Mouse (Mus musculus) CH12.LX (cell line): ENCODE data around the gene Rpl12. TPM values are rescaled to one million over a fixed set of nuclear protein-coding genes. Genes with fewer than 3 reads are reported as not detected.
"Not testable (repeated sequence)": the region's sequence is repeated elsewhere in the genome, so short reads cannot be mapped to it uniquely, and the experiment has no call there.

Source experiments
- DNase-seq: peaks from one replicate; pipeline ENCODE4 v3.0.0-alpha.2; 2013; ENCODE audit errors: extremely low read depth
- H3K27ac ChIP-seq: 2 replicates; pipeline ENCODE4 v1.5.1; 2012; ENCODE audit warnings: low read depth, mild to moderate bottlenecking, control low read depth, moderate library complexity; ENCODE audit not compliant: insufficient read depth
- H3K27me3 ChIP-seq: replicated peaks from 2 replicates; pipeline ENCODE3; 2012; ENCODE audit warnings: inconsistent platforms
- H3K36me3 ChIP-seq, 2 experiments: replicated peaks in 1 of 2; 2 replicates each; pipeline versions ENCODE3 to v1.6.1; 2012; ENCODE audit warnings: inconsistent platforms in 1 of 2, low read length in 1 of 2, mild to moderate bottlenecking in 1 of 2, mixed read lengths in 1 of 2, moderate library complexity in 1 of 2; ENCODE audit not compliant: control insufficient read depth in 1 of 2, insufficient read depth in 1 of 2
- H3K4me1 ChIP-seq, 2 experiments: 2 replicates each; pipeline ENCODE4 v1.6.1; 2012; ENCODE audit warnings: inconsistent platforms in 1 of 2, moderate library complexity in 1 of 2; ENCODE audit not compliant: insufficient read depth in 2 of 2, control insufficient read depth in 1 of 2
- H3K4me2 ChIP-seq: 2 replicates; pipeline ENCODE4 v1.6.1; 2012; ENCODE audit warnings: low read depth, mild to moderate bottlenecking, control low read depth; ENCODE audit not compliant: poor library complexity, insufficient read depth, severe bottlenecking
- H3K4me3 ChIP-seq, 3 experiments: fragments of 150-350 bp in 1 of 3; sonication (generic) in 1 of 3; replicated peaks in 1 of 3; 2 replicates each; pipeline versions ENCODE3 to v1.5.1; 2011 to 2012; ENCODE audit warnings: low read depth in 2 of 3, low read length in 2 of 3, mild to moderate bottlenecking in 2 of 3, moderate library complexity in 2 of 3, control low read depth in 1 of 3, improper control_type of control experiment in 1 of 3, inconsistent platforms in 1 of 3, mixed read lengths in 1 of 3; ENCODE audit not compliant: poor library complexity in 1 of 3
- H3K79me2 ChIP-seq: replicated peaks from 2 replicates; pipeline ENCODE4 v1.6.1; 2012; ENCODE audit warnings: mild to moderate bottlenecking, moderate library complexity; ENCODE audit not compliant: control insufficient read depth, poor library complexity, insufficient read depth, severe bottlenecking; ENCODE audit errors: extremely low read depth
- H3K9ac ChIP-seq: 2 replicates; pipeline ENCODE4 v1.6.1; 2012; ENCODE audit warnings: low read depth, mild to moderate bottlenecking, control low read depth, moderate library complexity; ENCODE audit not compliant: insufficient read depth
- H3K9me3 ChIP-seq: replicated peaks from 2 replicates; pipeline ENCODE3; 2012; ENCODE audit warnings: low read length, inconsistent platforms, mixed read lengths
- CHD1 ChIP-seq: IDR thresholded peaks from 2 replicates; pipeline ENCODE4 v1.6.1; 2012; ENCODE audit warnings: low read depth, low read length, improper control_type of control experiment, inconsistent platforms
- CTCF ChIP-seq, 2 experiments: IDR thresholded peaks in 1 of 2; conservative IDR thresholded peaks in 1 of 2; 2 replicates each; pipeline ENCODE4 v1.5.1; 2011 to 2012; ENCODE audit warnings: low read depth in 2 of 2, low read length in 2 of 2, improper control_type of control experiment in 1 of 2, inconsistent platforms in 1 of 2, mild to moderate bottlenecking in 1 of 2, moderate library complexity in 1 of 2
- EP300 ChIP-seq: IDR thresholded peaks from 2 replicates; pipeline ENCODE4 v1.6.1; 2011; ENCODE audit warnings: low read length, improper control_type of control experiment
- HCFC1 ChIP-seq: IDR thresholded peaks from 2 replicates; pipeline ENCODE4 v1.6.1; 2012; ENCODE audit warnings: low read depth, mild to moderate bottlenecking, inconsistent platforms, low read length, improper control_type of control experiment
- IRF4 ChIP-seq: IDR thresholded peaks from 2 replicates; pipeline ENCODE4 v1.6.1; 2014; ENCODE audit warnings: low read depth, mild to moderate bottlenecking, inconsistent platforms, low read length, improper control_type of control experiment
- JUND ChIP-seq: conservative IDR thresholded peaks from 2 replicates; pipeline ENCODE4 v1.6.1; 2011; ENCODE audit warnings: low read depth, low read length, improper control_type of control experiment
- KAT2A ChIP-seq: IDR thresholded peaks from 2 replicates; pipeline ENCODE4 v1.6.1; 2012; ENCODE audit warnings: low read length, improper control_type of control experiment, inconsistent platforms; ENCODE audit not compliant: insufficient replicate concordance
- MAFK ChIP-seq: IDR thresholded peaks from 2 replicates; pipeline ENCODE4 v1.6.1; 2011; ENCODE audit warnings: low read length, improper control_type of control experiment; ENCODE audit not compliant: insufficient replicate concordance
- MAX ChIP-seq: IDR thresholded peaks from 2 replicates; pipeline ENCODE4 v1.6.1; 2011; ENCODE audit warnings: low read length, improper control_type of control experiment
- MAZ ChIP-seq: IDR thresholded peaks from 2 replicates; pipeline ENCODE4 v1.6.1; 2012; ENCODE audit warnings: low read depth, mild to moderate bottlenecking, inconsistent platforms, low read length, improper control_type of control experiment, moderate library complexity
- MEF2A ChIP-seq: IDR thresholded peaks from 2 replicates; pipeline ENCODE4 v1.6.1; 2014; ENCODE audit warnings: low read depth, mild to moderate bottlenecking, inconsistent platforms, low read length, improper control_type of control experiment, borderline replicate concordance
- MYC ChIP-seq: IDR thresholded peaks from 2 replicates; pipeline ENCODE4 v1.6.1; 2011; ENCODE audit warnings: low read depth, mild to moderate bottlenecking, improper control_type of control experiment, low read length
- NRF1 ChIP-seq: IDR thresholded peaks from 2 replicates; pipeline ENCODE4 v1.6.1; 2014; ENCODE audit warnings: low read depth, mild to moderate bottlenecking, inconsistent platforms, low read length, improper control_type of control experiment, moderate library complexity
- PAX5 ChIP-seq: IDR thresholded peaks from 2 replicates; pipeline ENCODE4 v1.6.1; 2012; ENCODE audit warnings: low read length, inconsistent platforms, mixed read lengths
- POLR2AphosphoS2 ChIP-seq: IDR thresholded peaks from 2 replicates; pipeline ENCODE4 v1.6.1; 2011; ENCODE audit warnings: low read depth, low read length, improper control_type of control experiment
- RAD21 ChIP-seq: IDR thresholded peaks from 2 replicates; pipeline ENCODE4 v1.6.1; 2011; ENCODE audit warnings: low read depth, mild to moderate bottlenecking, low read length, improper control_type of control experiment, moderate library complexity
- RCOR1 ChIP-seq: conservative IDR thresholded peaks from 2 replicates; pipeline ENCODE4 v1.6.1; 2012; ENCODE audit warnings: low read depth, mild to moderate bottlenecking, inconsistent platforms, low read length, improper control_type of control experiment
- SMC3 ChIP-seq: IDR thresholded peaks from 2 replicates; pipeline ENCODE4 v1.6.1; 2011; ENCODE audit warnings: low read depth, low read length, improper control_type of control experiment
- USF1 ChIP-seq: IDR thresholded peaks from 2 replicates; pipeline ENCODE4 v1.6.1; 2014; ENCODE audit warnings: low read depth, mild to moderate bottlenecking, inconsistent platforms, low read length, improper control_type of control experiment
- USF2 ChIP-seq: conservative IDR thresholded peaks from 2 replicates; pipeline ENCODE4 v1.6.1; 2011; ENCODE audit warnings: low read depth, low read length, improper control_type of control experiment
- ZC3H11A ChIP-seq: IDR thresholded peaks from 2 replicates; pipeline ENCODE4 v1.6.1; 2012; ENCODE audit warnings: low read depth, mild to moderate bottlenecking, inconsistent platforms, low read length, improper control_type of control experiment
- ZKSCAN1 ChIP-seq: IDR thresholded peaks from 2 replicates; pipeline ENCODE4 v1.6.1; 2012; ENCODE audit warnings: low read depth, inconsistent platforms, low read length, improper control_type of control experiment, borderline replicate concordance
- ZNF384 ChIP-seq: IDR thresholded peaks from 2 replicates; pipeline ENCODE4 v1.6.1; 2012; ENCODE audit warnings: low read depth, low read length, improper control_type of control experiment, inconsistent platforms
- dilution Hi-C: fragments of 300-500 bp; cut with MboI; formaldehyde crosslinking; loops from 2 replicates; pipeline ENCODE4 v1.14.3; 2020; ENCODE audit warnings: low sequenced_read_pairs; ENCODE audit not compliant: extremely low pct_unique_long_range_greater_than_20kb, extremely low pct_ligation_motif_present
- in situ Hi-C: fragments of 300-500 bp; cut with MboI; formaldehyde crosslinking; loops from 3 replicates; pipeline ENCODE4 v1.14.3; 2019; ENCODE audit warnings: low sequenced_read_pairs, low pct_ligation_motif_present, low pct_unique_long_range_greater_than_20kb, mixed read lengths
- polyA plus RNA-seq: library from polyadenylated mRNA; unstranded; fragments of >175 nt; gene quantifications from 2 replicates; pipeline ENCODE4 v1.2.1, GENCODE M21; 2012; ENCODE audit warnings: low read depth; ENCODE audit not compliant: insufficient read length
- total RNA-seq, 2 experiments: library from RNA; depleted of rRNA; stranded (reverse); fragments of 300-350 nt in 1 of 2; fragments of >200 nt in 1 of 2; gene quantifications; 2 replicates each; pipeline ENCODE4 v1.2.3; 2012 to 2014

Gene Rpl12
- total and polyA plus RNA-seq, 3 experiments = 87.8 to 2,528 (median 1,298) TPM

DNA sequence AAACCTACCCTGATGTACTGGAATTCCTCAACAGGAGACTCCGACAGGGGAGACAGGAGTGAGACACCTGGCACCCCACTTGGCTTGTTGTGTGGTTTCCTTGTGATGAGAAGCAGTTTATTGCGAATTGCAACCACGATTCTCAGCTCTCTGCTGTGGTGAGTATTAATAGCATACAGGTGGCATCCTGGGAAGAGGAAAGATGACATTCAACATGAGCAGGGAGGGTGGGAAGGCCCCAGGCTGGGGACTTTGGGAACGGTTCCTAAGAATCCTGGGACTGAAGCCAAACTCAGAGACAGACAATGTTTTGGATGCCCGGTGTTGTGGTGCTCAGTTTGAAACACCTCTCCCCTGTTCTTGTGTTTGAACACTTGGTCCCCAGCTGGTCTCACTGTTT lies 43.7 kb downstream of the Rpl12 start:
- H3K36me3 ChIP-seq = no peaks in the 10 kb centered on the region
- no peaks in the 10 kb centered on the region for H3K4me1 ChIP-seq
- TF ChIP-seq HCFC1 = no peak
- TF ChIP-seq POLR2AphosphoS2 = no peak
- no peak for TF ChIP-seq MAFK
- TF ChIP-seq RCOR1 = no peak
- TF ChIP-seq MYC = no peak
- TF ChIP-seq CHD1 = no peak
- no peak for TF ChIP-seq NRF1
- TF ChIP-seq USF1 = no peak
- no peak for TF ChIP-seq IRF4
- TF ChIP-seq ZKSCAN1 = no peak
- no peak for TF ChIP-seq USF2
- TF ChIP-seq KAT2A = no peak
- H3K9ac ChIP-seq = no peak overlapping the region
- H3K27me3 ChIP-seq = peaks cover 69% of the 10 kb centered on the region
- H3K9me3 ChIP-seq = no peaks in the 10 kb centered on the region
- dilution Hi-C loops = no loop called here
- H3K4me3 ChIP-seq = no peak overlapping the region
- H3K27ac ChIP-seq = no peak overlapping the region
- H3K4me2 ChIP-seq = no peak overlapping the region
- DNase-seq = no peak
- in situ Hi-C loops = no loop called here
- no peaks in the 10 kb centered on the region for H3K79me2 ChIP-seq

GRCm38 (mm10) chr2:33009055-33009454 lies 47.7 kb downstream of the Rpl12 start:
- H3K27me3 ChIP-seq = peaks cover 78% of the 10 kb centered on the region
- H3K9me3 ChIP-seq, H3K4me2 ChIP-seq, in situ Hi-C loops, DNase-seq, H3K9ac ChIP-seq, H3K36me3 ChIP-seq, H3K79me2 ChIP-seq, H3K4me1 ChIP-seq, H3K4me3 ChIP-seq, dilution Hi-C loops, H3K27ac ChIP-seq: not testable (repeated sequence)
- TF ChIP-seq SMC3 (peak; percentile 31; the same call in 1 of the 2 replicates), CTCF (conservative IDR thresholded peaks at IDR 0.05 in 1 of 2, IDR thresholded peaks at IDR 0.05 in 1 of 2; ENCODE audit: low read depth in 2 of 2, low read length in 2 of 2) (peak; percentile 16 to 62; a peak in 3 of 4 replicates), RAD21 (peak; percentile 7)

- no peaks in the 10 kb centered on the region for H3K4me1 ChIP-seq
- H3K9me3 ChIP-seq = peaks cover 3% of the 10 kb centered on the region
- no peak for DNase-seq
- H3K4me3 ChIP-seq = no peak overlapping the region
- in situ Hi-C loops = no loop called here
- TF ChIP-seq MAX = no peak
- TF ChIP-seq CTCF (conservative IDR thresholded peaks at IDR 0.05 in 1 of 2, IDR thresholded peaks at IDR 0.05 in 1 of 2; ENCODE audit: low read depth in 2 of 2, low read length in 2 of 2) = no peak
- TF ChIP-seq JUND = no peak
- no peak for TF ChIP-seq SMC3
- TF ChIP-seq ZNF384 = no peak
- TF ChIP-seq ZKSCAN1 = no peak
- no peak for TF ChIP-seq EP300
- no peak for TF ChIP-seq PAX5
- TF ChIP-seq HCFC1 = no peak
- no peak for TF ChIP-seq KAT2A
- TF ChIP-seq ZC3H11A = no peak
- TF ChIP-seq NRF1 = no peak
- TF ChIP-seq USF1 = no peak
- TF ChIP-seq RCOR1 = no peak
- no peak for TF ChIP-seq MEF2A
- TF ChIP-seq MAZ = no peak
- no peaks in the 10 kb centered on the region for H3K79me2 ChIP-seq
- H3K27ac ChIP-seq = no peak overlapping the region
- no peaks in the 10 kb centered on the region for H3K36me3 ChIP-seq
- no peak overlapping the region for H3K9ac ChIP-seq
- peaks cover 83% of the 10 kb centered on the region for H3K27me3 ChIP-seq
- dilution Hi-C loops = no loop called here
- no peak overlapping the region for H3K4me2 ChIP-seq
Measured at GRCm38 (mm10) chr2:33014877-33015276, 53.5 kb downstream of the Rpl12 start.
